Mouse (Mus musculus): ENCODE results near the gene Scamp2. TPM values are rescaled to one million over a fixed set of nuclear protein-coding genes. Genes with fewer than 3 reads are reported as not detected.

Scamp2 gene
- polyA plus RNA-seq (2012; rRNA removed), result 166 and 187 TPM in 2 replicates

GRCm38 (mm10) chr9:57560861-57561710 lies at the start of gene Scamp2:
Scamp2 (plus strand) TSS chr9:57560943.
- peak; percentile 97 for DNase-seq
- Histone ChIP-seq H3K4me1 (ENCODE audit: control insufficient read depth, insufficient read depth, low read length) (peaks cover 34% of the 10 kb centered on the region), H3K27me3 (replicated peaks; ENCODE audit: control insufficient read depth, insufficient read depth, low read length) (no peaks in the 10 kb centered on the region), H3K36me3 (ENCODE audit: control insufficient read depth, insufficient read depth, low read length) (no peaks in the 10 kb centered on the region), H3K4me3 (ENCODE audit: insufficient read depth, low read depth, low read length) (peak within 1 kb of the TSS; percentile 77), H3K27ac (ENCODE audit: insufficient read depth, low read depth, low read length) (peak within 1 kb of the TSS; percentile 89)
- TF ChIP-seq POLR2A (IDR thresholded peaks at IDR 0.05; ENCODE audit: low read depth, low read length) (peak; percentile 75), CTCF (conservative IDR thresholded peaks at IDR 0.05; ENCODE audit: insufficient read depth, insufficient read length, low read depth, low read length) (0 out of 2 replicates have a peak, but pooled peaks have one; percentile 12)
- under 1% methylated on average over 37 of the region's 37 CpGs for WGBS

DNA sequence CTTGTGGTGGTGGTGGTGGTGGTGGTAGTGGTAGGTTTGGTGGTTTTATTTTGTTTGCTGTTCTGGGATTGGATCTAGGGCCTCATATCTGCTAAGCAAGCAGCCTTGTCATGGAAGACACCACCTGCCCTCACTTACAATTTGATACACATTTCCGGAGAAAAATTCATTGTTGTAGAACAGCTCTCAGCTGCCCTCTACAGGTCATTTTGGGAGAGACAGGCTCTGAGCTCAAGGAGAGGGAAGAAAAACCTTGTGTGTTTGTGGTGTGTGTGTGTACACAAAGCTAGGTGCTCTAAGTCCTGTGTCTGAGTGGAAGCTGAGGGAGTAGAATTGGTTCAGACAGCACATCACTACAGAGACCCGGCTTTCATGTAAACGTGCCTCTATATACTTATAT lies 43.6 kb upstream of the Scamp2 start:
- Histone ChIP-seq H3K27me3 (replicated peaks; ENCODE audit: control insufficient read depth, insufficient read depth, low read length) (no peaks in the 10 kb centered on the region), H3K36me3 (ENCODE audit: control insufficient read depth, insufficient read depth, low read length) (no peaks in the 10 kb centered on the region), H3K4me3 (ENCODE audit: insufficient read depth, low read depth, low read length) (no peak overlapping the region), H3K27ac (ENCODE audit: insufficient read depth, low read depth, low read length) (no peak overlapping the region), H3K4me1 (ENCODE audit: control insufficient read depth, insufficient read depth, low read length) (peaks cover 2% of the 10 kb centered on the region; the same call in 1 of the 2 replicates)
- DNase-seq, result peak; percentile 61
- 6% methylated on average over 3 of the region's 3 CpGs for WGBS
- TF ChIP-seq CTCF (conservative IDR thresholded peaks at IDR 0.05; ENCODE audit: insufficient read depth, insufficient read length, low read depth, low read length) (peak; percentile 57), POLR2A (IDR thresholded peaks at IDR 0.05; ENCODE audit: low read depth, low read length) (no peak)

GRCm38 (mm10) chr9:57520375-57521055 lies 40.2 kb upstream of the Scamp2 start:
- Histone ChIP-seq H3K27ac (ENCODE audit: insufficient read depth, low read depth, low read length) (peak overlapping the region; percentile 95), H3K36me3 (ENCODE audit: control insufficient read depth, insufficient read depth, low read length) (no peaks in the 10 kb centered on the region), H3K4me1 (ENCODE audit: control insufficient read depth, insufficient read depth, low read length) (peaks cover 12% of the 10 kb centered on the region), H3K27me3 (replicated peaks; ENCODE audit: control insufficient read depth, insufficient read depth, low read length) (no peaks in the 10 kb centered on the region), H3K4me3 (ENCODE audit: insufficient read depth, low read depth, low read length) (peak overlapping the region; percentile 92)
- whole genome bisulfite sequencing, result 24% methylated on average over 16 of the region's 16 CpGs
- TF ChIP-seq CTCF (conservative IDR thresholded peaks at IDR 0.05; ENCODE audit: insufficient read depth, insufficient read length, low read depth, low read length), result no peak
- no peak for TF ChIP-seq POLR2A (IDR thresholded peaks at IDR 0.05; ENCODE audit: low read depth, low read length)
- peak; percentile 66 for DNase-seq

- H3K4me1 ChIP-seq (ENCODE audit: control insufficient read depth, insufficient read depth, low read length), result peaks cover 14% of the 10 kb centered on the region
- WGBS, result under 1% methylated on average over 95 of the region's 95 CpGs
- TF ChIP-seq POLR2A (IDR thresholded peaks at IDR 0.05; ENCODE audit: low read depth, low read length), result peak; percentile 77
- TF ChIP-seq CTCF (conservative IDR thresholded peaks at IDR 0.05; ENCODE audit: insufficient read depth, insufficient read length, low read depth, low read length), result no peak
Observed at GRCm38 (mm10) chr9:57521056-57521911, 39.5 kb upstream of the Scamp2 start, which contains the start of gene Cox5a. Cox5a (plus strand) TSS chr9:57521274.

GRCm38 (mm10) chr9:57522114-57522860 lies 38.5 kb upstream of the Scamp2 start:
- H3K27me3 ChIP-seq (replicated peaks; ENCODE audit: control insufficient read depth, insufficient read depth, low read length), result no peaks in the 10 kb centered on the region
- H3K36me3 ChIP-seq (ENCODE audit: control insufficient read depth, insufficient read depth, low read length), result no peaks in the 10 kb centered on the region
- peak overlapping the region; percentile 92 for H3K4me3 ChIP-seq (ENCODE audit: insufficient read depth, low read depth, low read length)
- no peak for DNase-seq
- H3K4me1 ChIP-seq (ENCODE audit: control insufficient read depth, insufficient read depth, low read length), result peaks cover 18% of the 10 kb centered on the region
- peak overlapping the region; percentile 98 for H3K27ac ChIP-seq (ENCODE audit: insufficient read depth, low read depth, low read length)
- 13% methylated on average over 7 of the region's 7 CpGs for WGBS
- no peak for TF ChIP-seq CTCF (conservative IDR thresholded peaks at IDR 0.05; ENCODE audit: insufficient read depth, insufficient read length, low read depth, low read length)
- no peak for TF ChIP-seq POLR2A (IDR thresholded peaks at IDR 0.05; ENCODE audit: low read depth, low read length)

More at GRCm38 (mm10) chr9:57521056-57521911, 39.5 kb upstream of the Scamp2 start, which contains the start of gene Cox5a:
- peak within 1 kb of the TSS; percentile 92 for H3K4me3 ChIP-seq (ENCODE audit: insufficient read depth, low read depth, low read length)
- no peaks in the 10 kb centered on the region for H3K27me3 ChIP-seq (replicated peaks; ENCODE audit: control insufficient read depth, insufficient read depth, low read length)
- DNase-seq, result peak; percentile 97
- H3K36me3 ChIP-seq (ENCODE audit: control insufficient read depth, insufficient read depth, low read length), result no peaks in the 10 kb centered on the region
- H3K27ac ChIP-seq (ENCODE audit: insufficient read depth, low read depth, low read length), result peak within 1 kb of the TSS; percentile 98

GRCm38 (mm10) chr9:57522861-57523246 lies 37.9 kb upstream of the Scamp2 start:
- Histone ChIP-seq H3K4me3 (ENCODE audit: insufficient read depth, low read depth, low read length) (no peak overlapping the region), H3K4me1 (ENCODE audit: control insufficient read depth, insufficient read depth, low read length) (peaks cover 18% of the 10 kb centered on the region), H3K36me3 (ENCODE audit: control insufficient read depth, insufficient read depth, low read length) (no peaks in the 10 kb centered on the region), H3K27ac (ENCODE audit: insufficient read depth, low read depth, low read length) (no peak overlapping the region), H3K27me3 (replicated peaks; ENCODE audit: control insufficient read depth, insufficient read depth, low read length) (no peaks in the 10 kb centered on the region)
- no peak for TF ChIP-seq POLR2A (IDR thresholded peaks at IDR 0.05; ENCODE audit: low read depth, low read length)
- no peak for TF ChIP-seq CTCF (conservative IDR thresholded peaks at IDR 0.05; ENCODE audit: insufficient read depth, insufficient read length, low read depth, low read length)
- no peak for DNase-seq
- 40% methylated on average over 4 of the region's 4 CpGs for WGBS
